Mouse (Mus musculus): ENCODE data around the gene Csad.

DNA sequence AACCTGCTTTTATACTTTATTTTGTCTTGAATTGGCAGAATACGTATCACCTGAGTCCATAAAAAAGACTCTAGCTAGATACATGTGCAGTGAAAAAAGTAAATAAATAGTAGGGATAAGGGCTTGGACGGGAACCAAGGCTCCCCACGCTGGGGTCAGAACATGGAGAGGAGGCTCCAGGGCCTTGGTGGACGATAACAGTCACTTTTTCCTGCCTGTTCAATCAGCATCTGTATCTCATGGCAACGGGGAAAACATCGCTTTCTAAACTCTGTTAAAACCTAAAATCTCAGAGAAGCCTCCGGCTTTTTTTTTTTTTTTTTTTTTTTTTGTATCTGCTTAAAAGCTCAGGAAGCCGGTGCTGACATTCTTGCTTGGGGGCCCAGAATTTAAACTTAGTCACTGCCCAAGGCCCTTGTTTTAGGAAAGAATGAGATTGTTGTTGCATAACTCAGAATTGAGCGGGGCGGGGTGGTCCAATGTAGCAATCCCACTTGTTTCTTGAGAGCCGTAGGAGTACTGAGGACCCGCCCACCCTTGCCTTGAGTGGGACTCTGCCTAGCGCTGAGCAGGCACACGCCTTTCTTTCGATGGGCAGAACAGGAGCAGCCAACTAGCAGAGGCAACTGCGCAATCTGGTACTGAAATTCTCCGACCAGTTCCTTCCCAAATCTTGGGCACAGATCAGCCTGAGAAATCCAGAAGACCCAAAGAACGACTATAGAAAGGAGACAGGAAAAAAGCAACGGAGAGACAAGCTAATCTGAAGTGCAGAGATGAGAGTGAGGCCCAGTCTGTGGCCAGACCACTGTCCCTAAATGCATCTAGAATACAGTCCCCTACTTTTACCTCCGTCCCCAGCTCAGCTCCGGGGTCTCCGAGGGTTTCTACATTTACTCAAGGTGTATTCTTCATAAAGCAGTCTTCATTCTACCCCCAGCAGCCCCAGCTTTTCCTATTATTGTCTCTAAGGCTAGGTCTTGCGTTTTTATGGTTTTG lies 61.3 kb downstream of the Csad start:
- TF ChIP-seq CTCF (IDR thresholded peaks at IDR 0.05; ENCODE audit: low read depth) (no peak), EP300 (optimal IDR thresholded peaks at IDR 0.05) (no peak)

All from stomach, postnatal 0 days (tissue).